Mouse (Mus musculus) embryo, embryonic 10.5 days (tissue): ENCODE results near the gene Prx.
"Not testable (repeated sequence)": the region's sequence is repeated elsewhere in the genome, so short reads cannot be mapped to it uniquely, and the experiment has no call there.

Source experiments
- DNase-seq: peaks from one replicate; pipeline ENCODE4 v3.0.0-alpha.2; 2015; ENCODE audit warnings: low spot score

Gene Prx

GRCm38 (mm10) chr7:27486102-27486769 lies 12.9 kb upstream of the Prx start:
- no peak for DNase-seq

GRCm38 (mm10) chr7:27486770-27487697 lies 12.1 kb upstream of the Prx start, which contains the start of gene Sertad1:
Sertad1 (plus strand) TSS chr7:27486910.
- peak; percentile 100 for DNase-seq

DNA sequence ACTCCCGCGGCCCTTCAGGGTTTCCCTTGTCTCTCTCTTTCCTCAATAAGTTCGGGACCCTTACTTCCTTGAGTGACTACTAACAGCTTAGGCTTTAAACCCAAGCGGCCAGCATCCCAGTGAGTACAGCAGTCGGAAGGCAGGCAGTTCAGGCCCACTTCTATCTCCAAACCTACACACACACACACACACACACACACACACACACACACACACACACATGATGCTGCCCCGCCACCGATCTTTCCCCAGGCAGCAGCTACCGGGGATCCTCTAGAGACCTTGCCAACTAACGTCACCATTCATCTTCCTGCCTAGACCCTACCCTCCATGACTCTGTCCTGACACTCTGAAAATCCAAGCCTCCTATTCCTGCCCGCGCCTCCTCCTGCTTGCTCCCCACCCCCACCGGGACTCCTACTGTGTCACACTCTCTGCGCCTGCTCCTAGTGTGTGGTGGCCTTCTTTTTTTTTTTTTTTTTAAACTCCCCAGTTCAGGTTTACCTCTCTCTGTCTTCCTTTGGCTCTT lies 11.3 kb upstream of the Prx start:
- peak; percentile 43 for DNase-seq

DNA sequence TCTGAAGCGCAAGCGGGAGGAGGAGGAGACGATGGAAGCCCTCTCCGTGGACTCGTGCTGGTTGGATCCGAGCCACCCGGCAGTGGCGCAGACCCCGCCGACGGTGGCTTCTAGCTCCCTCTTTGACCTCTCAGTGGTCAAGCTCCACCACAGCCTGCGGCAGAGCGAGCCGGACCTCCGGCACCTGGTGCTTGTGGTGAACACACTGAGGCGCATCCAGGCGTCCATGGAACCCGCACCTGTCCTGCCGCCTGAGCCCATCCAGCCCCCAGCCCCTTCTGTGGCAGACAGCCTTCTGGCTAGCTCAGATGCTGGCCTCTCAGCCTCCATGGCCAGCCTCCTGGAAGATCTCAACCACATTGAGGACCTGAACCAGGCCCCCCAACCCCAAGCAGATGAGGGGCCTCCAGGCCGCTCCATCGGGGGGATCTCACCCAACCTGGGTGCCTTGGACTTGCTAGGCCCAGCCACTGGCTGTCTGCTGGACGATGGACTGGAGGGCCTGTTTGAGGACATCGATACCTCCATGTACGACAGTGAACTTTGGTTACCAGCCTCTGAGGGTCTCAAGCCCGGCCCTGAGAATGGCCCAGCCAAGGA lies 9.8 kb upstream of the Prx start:
- no peak for DNase-seq

DNA sequence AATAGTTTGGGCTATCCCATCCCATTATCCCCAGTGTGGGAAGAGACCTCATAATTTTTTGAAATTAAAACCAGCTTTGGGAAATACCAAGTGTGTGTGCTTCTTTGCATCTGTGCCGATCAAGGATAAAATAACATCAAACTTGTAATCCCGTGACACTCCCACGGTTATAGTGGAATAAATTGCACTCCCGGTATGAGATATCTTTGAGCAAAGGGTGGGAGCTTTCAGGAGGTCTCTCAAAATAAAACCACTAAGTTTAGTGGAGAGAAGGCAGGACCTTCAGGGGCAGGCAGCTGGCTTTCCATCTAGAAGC lies 8.9 kb upstream of the Prx start:
- no peak for DNase-seq

GRCm38 (mm10) chr7:27490543-27491329 lies 8.4 kb upstream of the Prx start:
- DNase-seq = peak; percentile 90

DNA sequence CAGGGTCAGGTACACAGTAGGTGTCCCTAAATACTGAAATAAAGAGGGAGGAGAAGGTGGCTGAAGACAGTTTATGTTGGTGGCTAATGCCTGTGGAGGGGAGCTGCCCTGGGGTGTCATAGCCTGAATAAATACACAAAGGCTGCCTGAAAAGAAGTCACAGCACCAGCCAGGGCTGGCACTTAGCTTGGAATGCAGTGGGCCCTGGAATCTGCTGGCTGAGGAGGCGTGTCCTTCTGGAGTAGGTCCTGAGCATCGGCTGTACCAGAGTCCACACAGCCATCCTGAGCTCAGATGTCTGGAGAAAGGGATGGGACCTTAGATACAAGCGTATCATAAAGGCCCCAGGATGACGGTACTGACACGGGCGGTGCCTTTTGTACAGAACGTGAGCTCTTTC lies 7.3 kb upstream of the Prx start:
- no peak for DNase-seq

- no peak for DNase-seq
Measured at GRCm38 (mm10) chr7:27493022-27493421, 6.1 kb upstream of the Prx start.

DNA sequence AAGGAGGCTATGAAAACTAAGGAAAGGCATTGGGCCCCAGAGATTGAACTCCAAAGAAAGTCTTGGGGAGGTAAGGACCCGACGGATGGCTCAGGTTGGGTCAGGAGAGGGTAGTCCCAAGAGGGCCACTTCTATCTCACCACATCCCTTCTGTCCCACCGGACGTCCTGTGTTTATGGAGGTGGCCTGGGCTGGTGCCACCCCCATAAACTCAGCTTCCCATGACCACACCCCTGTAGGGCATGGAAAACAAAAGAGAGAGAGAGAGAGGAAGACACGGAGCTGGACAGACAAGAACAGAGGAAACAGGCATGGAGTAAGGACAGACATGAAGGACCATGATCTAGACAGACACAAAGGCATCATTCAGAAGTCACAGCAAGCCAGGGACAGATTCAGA lies 5.7 kb upstream of the Prx start:
- DNase-seq = no peak

- not testable (repeated sequence) for DNase-seq
Measured at GRCm38 (mm10) chr7:27494659-27495367, 4.3 kb upstream of the Prx start.

- no peak for DNase-seq
Measured at GRCm38 (mm10) chr7:27501620-27502019, 2.5 kb downstream of the Prx start.

GRCm38 (mm10) chr7:27506765-27507370 lies 7.7 kb downstream of the Prx start:
- peak; percentile 60 for DNase-seq

DNA sequence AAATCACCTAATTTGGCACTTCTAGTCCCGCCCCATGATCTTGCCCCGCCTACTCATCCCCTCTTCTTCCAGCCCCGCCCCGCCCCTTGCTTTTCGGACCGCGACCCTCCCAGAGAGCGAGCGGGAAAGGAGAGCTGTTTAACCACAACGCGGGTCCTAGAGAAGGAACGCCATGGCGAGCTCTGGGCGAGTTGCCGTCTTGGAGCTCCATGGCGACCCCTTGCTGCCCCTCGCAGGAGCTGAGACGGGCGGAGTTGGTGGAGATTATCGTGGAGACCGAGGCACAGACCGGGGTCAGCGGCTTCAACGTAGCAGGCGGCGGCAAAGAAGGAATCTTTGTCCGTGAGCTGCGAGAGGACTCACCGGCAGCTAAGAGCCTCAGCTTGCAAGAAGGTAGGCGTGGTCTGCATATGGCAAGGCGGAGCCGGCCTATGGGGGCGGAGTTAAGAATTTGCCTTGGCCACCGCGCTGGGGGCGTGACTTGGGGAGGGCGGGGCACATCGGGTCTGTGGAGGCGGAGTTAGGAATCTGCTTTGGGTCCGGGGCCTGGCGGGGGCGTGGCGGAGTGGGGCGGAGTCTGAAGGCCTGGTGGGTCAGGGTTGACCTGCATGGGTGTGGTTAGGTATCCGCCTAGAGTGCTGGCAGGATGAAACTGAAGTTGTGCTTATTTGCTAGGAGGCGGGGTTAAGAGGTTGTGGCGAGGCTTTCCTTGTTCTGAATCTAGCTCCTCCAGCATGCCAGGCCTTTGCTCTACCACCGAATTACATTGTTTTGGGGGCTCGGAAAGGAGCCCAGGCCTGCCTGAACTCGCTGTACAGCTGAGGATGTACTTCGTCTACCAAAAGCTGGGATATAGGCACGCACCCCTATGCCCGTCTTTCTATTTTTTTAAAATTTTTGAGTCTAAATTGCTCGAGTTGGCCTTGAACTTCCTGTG lies 8.9 kb downstream of the Prx start:
- DNase-seq = peak; percentile 99

GRCm38 (mm10) chr7:27508648-27509005 lies 9.5 kb downstream of the Prx start:
- DNase-seq = peak; percentile 79

DNA sequence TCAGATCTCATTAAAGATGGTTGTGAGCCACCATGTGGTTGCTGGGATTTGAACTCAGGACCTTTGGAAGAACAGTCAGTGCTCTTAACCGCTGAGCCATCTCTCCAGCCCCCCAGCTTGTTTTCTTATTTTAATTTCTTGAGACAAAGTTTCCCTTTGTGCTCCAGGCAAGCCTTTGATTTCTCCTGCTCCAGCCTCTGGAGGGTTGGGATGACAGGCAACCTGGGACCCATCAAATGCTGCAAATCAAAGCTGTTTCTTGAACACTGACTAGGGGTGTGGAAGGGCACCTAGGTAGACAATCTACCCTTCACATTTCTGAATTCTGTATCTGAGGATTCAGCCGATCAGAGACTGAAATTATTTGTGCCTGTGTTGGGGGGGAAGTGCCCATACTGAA lies 11.7 kb downstream of the Prx start:
- DNase-seq = no peak

DNA sequence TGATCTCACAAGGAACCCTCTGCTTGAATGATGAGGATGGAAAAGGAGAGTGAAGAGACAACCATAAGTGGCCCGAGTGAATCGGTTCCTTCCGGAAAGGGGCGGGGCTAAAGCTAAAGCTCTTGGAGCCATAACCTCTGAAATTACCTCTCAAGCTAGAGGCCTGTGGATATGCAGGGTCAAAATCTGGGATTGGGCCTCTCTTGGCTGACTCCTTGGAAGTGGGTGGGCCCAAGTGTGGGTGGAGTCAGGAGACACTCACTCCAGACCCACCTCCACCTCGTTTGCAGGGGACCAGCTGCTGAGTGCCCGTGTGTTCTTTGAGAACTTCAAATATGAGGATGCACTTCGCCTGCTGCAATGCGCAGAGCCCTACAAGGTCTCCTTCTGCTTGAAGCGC lies 15.8 kb downstream of the Prx start:
- no peak for DNase-seq

DNA sequence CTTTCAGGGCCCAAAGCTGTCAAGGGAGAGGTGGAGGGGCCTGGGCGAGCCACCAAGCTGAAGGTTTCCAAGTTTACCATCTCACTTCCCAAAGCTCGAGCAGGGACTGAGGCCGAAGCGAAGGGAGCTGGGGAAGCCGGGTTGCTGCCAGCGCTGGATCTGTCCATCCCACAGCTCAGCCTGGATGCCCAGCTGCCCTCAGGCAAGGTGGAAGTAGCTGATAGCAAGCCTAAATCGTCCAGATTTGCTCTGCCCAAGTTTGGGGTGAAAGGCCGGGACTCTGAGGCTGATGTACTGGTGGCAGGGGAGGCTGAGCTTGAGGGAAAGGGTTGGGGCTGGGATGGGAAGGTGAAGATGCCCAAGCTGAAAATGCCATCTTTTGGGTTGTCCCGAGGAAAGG lies 19.2 kb downstream of the Prx start:
- no peak for DNase-seq

DNA sequence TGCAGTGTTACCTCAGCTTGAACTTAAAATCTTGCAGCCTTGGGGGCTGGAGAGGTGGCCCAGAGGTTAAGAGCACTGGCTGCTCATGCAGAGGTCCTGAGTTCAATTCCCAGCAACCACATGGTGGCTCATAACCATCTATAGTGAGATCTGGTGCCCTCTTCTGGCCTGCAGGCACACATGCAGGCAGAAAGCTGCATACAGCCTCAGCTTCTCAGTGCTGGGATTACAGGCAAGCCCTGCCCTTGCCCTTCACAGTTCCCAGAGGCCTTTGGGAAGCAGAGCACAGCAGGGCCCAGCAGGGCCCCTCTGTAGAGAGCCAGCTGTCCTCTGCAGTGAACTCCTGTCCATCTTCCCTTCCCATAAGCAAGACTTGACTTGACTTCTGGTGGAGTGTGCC lies 21.0 kb downstream of the Prx start:
- DNase-seq = no peak

GRCm38 (mm10) chr7:27520599-27520998 lies 21.5 kb downstream of the Prx start:
- no peak for DNase-seq

DNA sequence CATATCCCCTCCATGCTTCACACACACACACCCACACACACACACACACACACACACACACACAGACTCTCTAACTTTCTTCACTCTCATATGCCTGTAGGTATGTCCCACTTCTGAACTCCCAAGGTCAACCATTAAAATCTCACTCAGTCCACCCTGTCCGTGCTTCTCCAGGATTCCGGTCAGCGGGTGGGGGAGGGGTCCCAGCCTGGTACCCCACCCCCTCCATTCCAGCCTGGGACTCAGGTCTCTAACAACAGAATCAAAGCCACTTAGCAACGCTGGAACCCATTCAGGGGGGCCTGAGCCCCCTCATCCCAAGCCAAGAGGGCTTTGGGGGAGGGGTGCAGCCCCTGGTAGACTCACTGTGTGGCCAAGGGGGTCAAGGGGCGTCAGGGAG lies 23.8 kb downstream of the Prx start, which contains the start of gene Hipk4:
Gene Hipk4, plus strand, starts transcription at position 301 of the 400 bp plus-strand sequence.
- no peak for DNase-seq
